In genomic region chr2:65382485-65382884, GRCm38 (mm10) we compare ENCODE assay signal across 11 mouse cellular contexts. TPM values are rescaled to one million over a fixed set of nuclear protein-coding genes. Genes with fewer than 3 reads are reported as not detected.
A peak's percentile ranks its signal among the peaks of the same experiment; 100 is the strongest.
DNase-seq lines count a peak whose midpoint lies in the region; ATAC-seq and TF ChIP-seq lines count a peak whose summit lies in the region.
"Had no signal": no experiment of that assay in that cellular context is flagged by ENCODE, and none has a peak within 500 bp of the region (broad histone marks: within the 10 kb centered on the region; RNA-seq: fewer than 3 reads in every experiment).

No protein-coding gene starts in this region.

- H3K4me3 ChIP-seq in lung, embryonic 16.5 days (ENCODE audit: low read length): no peak overlapping the region
- no peak overlapping the region for H3K4me3 ChIP-seq in limb, embryonic 10.5 days
- no peak overlapping the region for H3K4me3 ChIP-seq in stomach, postnatal 0 days (ENCODE audit: low read depth, low read length)

- no peak overlapping the region for H3K27ac ChIP-seq in lung, embryonic 16.5 days (ENCODE audit: low read length)
- no peak overlapping the region for H3K27ac ChIP-seq in limb, embryonic 10.5 days
- no peak overlapping the region for H3K27ac ChIP-seq in stomach, postnatal 0 days (replicated peaks)

- H3K4me2 ChIP-seq in lung, embryonic 16.5 days (ENCODE audit: low read depth, low read length): no peak overlapping the region
- H3K4me2 ChIP-seq in stomach, postnatal 0 days (replicated peaks; ENCODE audit: low read depth): no peak overlapping the region

- H3K9ac ChIP-seq in lung, embryonic 16.5 days (ENCODE audit: low read length): no peak overlapping the region
- no peak overlapping the region for H3K9ac ChIP-seq in stomach, postnatal 0 days (ENCODE audit: low read length)
- H3K9ac ChIP-seq: forebrain, postnatal 0 days had no signal

- TF ChIP-seq EP300 in stomach, postnatal 0 days (optimal IDR thresholded peaks at IDR 0.05): no peak

- peak; percentile 24 for DNase-seq in heart, adult 8-10 months (ENCODE audit: low spot score)
- no peak for DNase-seq in heart, postnatal 10 days
- no peak for DNase-seq in lung, postnatal 25 days (ENCODE audit: low spot score)
- peak; percentile 37 for DNase-seq in limb, embryonic 10.5 days (ENCODE audit: low spot score)
- DNase-seq in stomach, postnatal 0 days (ENCODE audit: low spot score): peak; percentile 31
- no peak for DNase-seq in ovary, postnatal 36 days (ENCODE audit: low spot score)
- no peak for DNase-seq in right cerebral cortex, postnatal 10 days (ENCODE audit: low spot score in 2 of 2)
- DNase-seq: cerebellum, postnatal 25 days; forebrain, postnatal 0 days; right cerebral cortex, postnatal 14 days had no signal

- intact Hi-C loops in heart, postnatal 10 days (cut with DNase I): no loop called here

- TF ChIP-seq CTCF in stomach, postnatal 0 days (IDR thresholded peaks at IDR 0.05; ENCODE audit: low read depth): no peak

- H3K9me3 ChIP-seq in lung, embryonic 16.5 days (ENCODE audit: control insufficient read depth, low read length): no peaks in the 10 kb centered on the region
- H3K9me3 ChIP-seq in limb, embryonic 10.5 days (replicated peaks): no peaks in the 10 kb centered on the region
- no peaks in the 10 kb centered on the region for H3K9me3 ChIP-seq in stomach, postnatal 0 days (ENCODE audit: control insufficient read depth, low read length)

- WGBS in lung, embryonic 16.5 days: 15% methylated on average over 4 of the region's 4 CpGs
- 11% methylated on average over 4 of the region's 4 CpGs for WGBS in limb, embryonic 10.5 days
- 3% methylated on average over 4 of the region's 4 CpGs for WGBS in stomach, postnatal 0 days

- H3K4me1 ChIP-seq in lung, embryonic 16.5 days (replicated peaks; ENCODE audit: control insufficient read depth, insufficient read depth, low read length): peaks cover 6% of the 10 kb centered on the region
- peaks cover 19% of the 10 kb centered on the region for H3K4me1 ChIP-seq in limb, embryonic 10.5 days
- no peaks in the 10 kb centered on the region for H3K4me1 ChIP-seq in stomach, postnatal 0 days (replicated peaks; ENCODE audit: control insufficient read depth, insufficient read depth)

- H3K36me3 ChIP-seq in lung, embryonic 16.5 days (ENCODE audit: control insufficient read depth, insufficient read depth, low read length): no peaks in the 10 kb centered on the region
- no peaks in the 10 kb centered on the region for H3K36me3 ChIP-seq in limb, embryonic 10.5 days
- no peaks in the 10 kb centered on the region for H3K36me3 ChIP-seq in stomach, postnatal 0 days (ENCODE audit: control insufficient read depth, insufficient read depth, low read length)

- no peaks in the 10 kb centered on the region for H3K27me3 ChIP-seq in lung, embryonic 16.5 days (ENCODE audit: control insufficient read depth, insufficient read depth, low read depth, low read length)
- no peaks in the 10 kb centered on the region for H3K27me3 ChIP-seq in limb, embryonic 10.5 days (ENCODE audit: low read depth, poor library complexity, severe bottlenecking)
- H3K27me3 ChIP-seq in stomach, postnatal 0 days (ENCODE audit: control insufficient read depth, insufficient read depth, low read length): no peaks in the 10 kb centered on the region

- ATAC-seq in lung, embryonic 16.5 days (ENCODE audit: low read depth): peak; percentile 56; the same call in 1 of the 2 replicates
- ATAC-seq in stomach, postnatal 0 days (ENCODE audit: low FRiP score, low TSS enrichment): 0 out of 2 replicates have a peak, but pooled peaks have one; percentile 71
- ATAC-seq: forebrain, postnatal 0 days had no signal

RNA-seq across cellular contexts. Expression of gene Slc38a11, which starts 18.7 kb away (rescaled TPM):
- 1 to 10 TPM in 3 of 4 experiments, under 1 TPM in 1; 0.91 to 2.5 (median 1.6) TPM for total RNA-seq in heart, adult 8-10 months (2022)
- 1 to 10 TPM; 1.5 to 2.4 TPM for total RNA-seq in heart, postnatal 10 days (2021)
- polyA plus RNA-seq in lung, embryonic 16.5 days (2015; fragmentation: Nextera tagmentation; extraction: Ambion mirVana): 0.25 TPM in 1 of 2 replicates, not detected in the other
- not detected in 2 replicates for polyA plus RNA-seq in limb, embryonic 10.5 days (2016; fragmentation: Nextera tagmentation; extraction: Ambion mirVana)
- 0.34 and 0.50 TPM in 2 replicates for polyA plus RNA-seq in stomach, postnatal 0 days (2015; fragmentation: Nextera tagmentation; extraction: Ambion mirVana)

Comparison
In these comparisons a context has a peak if more than half of its experiments do, and no peak if none do; other contexts are left out.
1. DNase-seq: peak in heart, adult 8-10 months (single experiment), limb, embryonic 10.5 days (single experiment) and stomach, postnatal 0 days (single experiment); none in heart, postnatal 10 days (0 of 2), lung, postnatal 25 days (single experiment), ovary, postnatal 36 days (single experiment) and right cerebral cortex, postnatal 10 days (0 of 2).